Mouse (Mus musculus): ENCODE measurements around the gene Tbc1d20.
"Not testable (repeated sequence)": the region's sequence is repeated elsewhere in the genome, so short reads cannot be mapped to it uniquely, and the experiment has no call there.

The Tbc1d20 gene

GRCm38 (mm10) chr2:152357254-152357653 lies 63.6 kb downstream of the Tbc1d20 start:
- no peak for DNase-seq (ENCODE audit: low spot score in 2 of 2)

- DNase-seq (ENCODE audit: low spot score in 2 of 2), result not testable (repeated sequence)
Observed at GRCm38 (mm10) chr2:152358977-152359376, 65.3 kb downstream of the Tbc1d20 start.

GRCm38 (mm10) chr2:152359616-152360015 lies 66.0 kb downstream of the Tbc1d20 start:
- no peak for DNase-seq (ENCODE audit: low spot score in 2 of 2)

- no peak for DNase-seq (ENCODE audit: low spot score in 2 of 2)
Observed at GRCm38 (mm10) chr2:152360271-152360775, 66.7 kb downstream of the Tbc1d20 start.

GRCm38 (mm10) chr2:152361193-152361592 lies 67.6 kb downstream of the Tbc1d20 start:
- DNase-seq (ENCODE audit: low spot score in 2 of 2), result no peak
